Mouse (Mus musculus): Measurements from ENCODE around the gene Gucy2g. TPM values are rescaled to one million over a fixed set of nuclear protein-coding genes. Genes with fewer than 3 reads are reported as not detected.

The Gucy2g gene
- total and polyA plus RNA-seq, 2 experiments from 2014 or later, result not detected

- no peak for ATAC-seq (ENCODE audit: low FRiP score)
Measured at GRCm38 (mm10) chr19:55273340-55273739, 32.3 kb upstream of the Gucy2g start.

GRCm38 (mm10) chr19:55271448-55271847 lies 30.4 kb upstream of the Gucy2g start:
- H3K4me1 ChIP-seq (ENCODE audit: insufficient read depth, low read length), result no peaks in the 10 kb centered on the region
- no peaks in the 10 kb centered on the region for H3K27me3 ChIP-seq (ENCODE audit: insufficient read depth, low read length)
- H3K4me2 ChIP-seq (ENCODE audit: low read depth, low read length, poor library complexity, severe bottlenecking), result no peak overlapping the region
- WGBS, result 37% methylated on average over 3 of the region's 3 CpGs
- H3K4me3 ChIP-seq (ENCODE audit: low read depth, low read length), result no peak overlapping the region
- H3K27ac ChIP-seq (ENCODE audit: low read depth, low read length), result no peak overlapping the region
- ATAC-seq (ENCODE audit: low FRiP score) (no peak), DNase-seq (ENCODE audit: low spot score) (no peak)
- H3K9ac ChIP-seq (replicated peaks; ENCODE audit: low read length, poor library complexity, severe bottlenecking), result no peak overlapping the region
- H3K36me3 ChIP-seq (ENCODE audit: insufficient read depth, low read length), result peaks cover 6% of the 10 kb centered on the region
- no peak for TF ChIP-seq CTCF (IDR thresholded peaks at IDR 0.05)
- H3K9me3 ChIP-seq (ENCODE audit: low read length), result no peaks in the 10 kb centered on the region

More at GRCm38 (mm10) chr19:55273340-55273739, 32.3 kb upstream of the Gucy2g start:
- no peak overlapping the region for H3K27ac ChIP-seq (ENCODE audit: low read depth, low read length)
- 83% methylated on average over 6 of the region's 6 CpGs for whole genome bisulfite sequencing
- no peaks in the 10 kb centered on the region for H3K9me3 ChIP-seq (ENCODE audit: low read length)
- no peak overlapping the region for H3K9ac ChIP-seq (replicated peaks; ENCODE audit: low read length, poor library complexity, severe bottlenecking)
- TF ChIP-seq CTCF (IDR thresholded peaks at IDR 0.05), result no peak
- peaks cover 6% of the 10 kb centered on the region for H3K36me3 ChIP-seq (ENCODE audit: insufficient read depth, low read length)
- H3K4me1 ChIP-seq (ENCODE audit: insufficient read depth, low read length), result no peaks in the 10 kb centered on the region
- no peak for DNase-seq (ENCODE audit: low spot score)
- no peak overlapping the region for H3K4me3 ChIP-seq (ENCODE audit: low read depth, low read length)
- no peaks in the 10 kb centered on the region for H3K27me3 ChIP-seq (ENCODE audit: insufficient read depth, low read length)
- no peak overlapping the region for H3K4me2 ChIP-seq (ENCODE audit: low read depth, low read length, poor library complexity, severe bottlenecking)

GRCm38 (mm10) chr19:55269051-55269450 lies 28.0 kb upstream of the Gucy2g start:
- H3K4me2 ChIP-seq (ENCODE audit: low read depth, low read length, poor library complexity, severe bottlenecking), result no peak overlapping the region
- no peaks in the 10 kb centered on the region for H3K9me3 ChIP-seq (ENCODE audit: low read length)
- 85% methylated on average over 5 of the region's 5 CpGs for WGBS
- no peaks in the 10 kb centered on the region for H3K27me3 ChIP-seq (ENCODE audit: insufficient read depth, low read length)
- DNase-seq (ENCODE audit: low spot score), result no peak
- no peak for TF ChIP-seq CTCF (IDR thresholded peaks at IDR 0.05)
- H3K4me3 ChIP-seq (ENCODE audit: low read depth, low read length), result no peak overlapping the region
- no peak overlapping the region for H3K9ac ChIP-seq (replicated peaks; ENCODE audit: low read length, poor library complexity, severe bottlenecking)
- no peaks in the 10 kb centered on the region for H3K4me1 ChIP-seq (ENCODE audit: insufficient read depth, low read length)
- no peak overlapping the region for H3K27ac ChIP-seq (ENCODE audit: low read depth, low read length)
- no peak for ATAC-seq (ENCODE audit: low FRiP score)
- H3K36me3 ChIP-seq (ENCODE audit: insufficient read depth, low read length), result peaks cover 6% of the 10 kb centered on the region; the same call in 1 of the 2 replicates

- no peak for TF ChIP-seq CTCF (IDR thresholded peaks at IDR 0.05)
- H3K4me2 ChIP-seq (ENCODE audit: low read depth, low read length, poor library complexity, severe bottlenecking), result no peak overlapping the region
- no peaks in the 10 kb centered on the region for H3K4me1 ChIP-seq (ENCODE audit: insufficient read depth, low read length)
- no peak overlapping the region for H3K27ac ChIP-seq (ENCODE audit: low read depth, low read length)
- peaks cover 5% of the 10 kb centered on the region; the same call in 1 of the 2 replicates for H3K36me3 ChIP-seq (ENCODE audit: insufficient read depth, low read length)
- no peaks in the 10 kb centered on the region for H3K27me3 ChIP-seq (ENCODE audit: insufficient read depth, low read length)
- no peak overlapping the region for H3K9ac ChIP-seq (replicated peaks; ENCODE audit: low read length, poor library complexity, severe bottlenecking)
- no peaks in the 10 kb centered on the region for H3K9me3 ChIP-seq (ENCODE audit: low read length)
- WGBS, result 81% methylated on average over 3 of the region's 3 CpGs
- H3K4me3 ChIP-seq (ENCODE audit: low read depth, low read length), result no peak overlapping the region
- DNase-seq (ENCODE audit: low spot score) (no peak), ATAC-seq (ENCODE audit: low FRiP score) (no peak)
Measured at GRCm38 (mm10) chr19:55268150-55268549, 27.1 kb upstream of the Gucy2g start.

- DNase-seq (ENCODE audit: low spot score) (no peak), ATAC-seq (ENCODE audit: low FRiP score) (no peak)
- H3K4me1 ChIP-seq (ENCODE audit: insufficient read depth, low read length), result no peaks in the 10 kb centered on the region
- H3K36me3 ChIP-seq (ENCODE audit: insufficient read depth, low read length), result no peaks in the 10 kb centered on the region
- no peak overlapping the region for H3K9ac ChIP-seq (replicated peaks; ENCODE audit: low read length, poor library complexity, severe bottlenecking)
- WGBS, result 80% methylated on average over 3 of the region's 3 CpGs
- H3K4me3 ChIP-seq (ENCODE audit: low read depth, low read length), result no peak overlapping the region
- H3K4me2 ChIP-seq (ENCODE audit: low read depth, low read length, poor library complexity, severe bottlenecking), result no peak overlapping the region
- H3K27ac ChIP-seq (ENCODE audit: low read depth, low read length), result no peak overlapping the region
- no peaks in the 10 kb centered on the region for H3K9me3 ChIP-seq (ENCODE audit: low read length)
- no peak for TF ChIP-seq CTCF (IDR thresholded peaks at IDR 0.05)
- no peaks in the 10 kb centered on the region for H3K27me3 ChIP-seq (ENCODE audit: insufficient read depth, low read length)
Measured at GRCm38 (mm10) chr19:55266786-55267185, 25.8 kb upstream of the Gucy2g start.

GRCm38 (mm10) chr19:55265269-55265668 lies 24.2 kb upstream of the Gucy2g start:
- Histone ChIP-seq H3K4me1 (ENCODE audit: insufficient read depth, low read length) (no peaks in the 10 kb centered on the region), H3K9ac (replicated peaks; ENCODE audit: low read length, poor library complexity, severe bottlenecking) (no peak overlapping the region), H3K27ac (ENCODE audit: low read depth, low read length) (no peak overlapping the region), H3K27me3 (ENCODE audit: insufficient read depth, low read length) (no peaks in the 10 kb centered on the region), H3K4me2 (ENCODE audit: low read depth, low read length, poor library complexity, severe bottlenecking) (no peak overlapping the region), H3K36me3 (ENCODE audit: insufficient read depth, low read length) (no peaks in the 10 kb centered on the region), H3K9me3 (ENCODE audit: low read length) (no peaks in the 10 kb centered on the region), H3K4me3 (ENCODE audit: low read depth, low read length) (no peak overlapping the region)
- no peak for ATAC-seq (ENCODE audit: low FRiP score)
- no peak for TF ChIP-seq CTCF (IDR thresholded peaks at IDR 0.05)
- DNase-seq (ENCODE audit: low spot score), result no peak
- 84% methylated on average over 3 of the region's 3 CpGs for WGBS

Data from midbrain, postnatal 0 days (tissue).